9 mouse cellular contexts compared by ENCODE assay signal in the genomic region with DNA sequence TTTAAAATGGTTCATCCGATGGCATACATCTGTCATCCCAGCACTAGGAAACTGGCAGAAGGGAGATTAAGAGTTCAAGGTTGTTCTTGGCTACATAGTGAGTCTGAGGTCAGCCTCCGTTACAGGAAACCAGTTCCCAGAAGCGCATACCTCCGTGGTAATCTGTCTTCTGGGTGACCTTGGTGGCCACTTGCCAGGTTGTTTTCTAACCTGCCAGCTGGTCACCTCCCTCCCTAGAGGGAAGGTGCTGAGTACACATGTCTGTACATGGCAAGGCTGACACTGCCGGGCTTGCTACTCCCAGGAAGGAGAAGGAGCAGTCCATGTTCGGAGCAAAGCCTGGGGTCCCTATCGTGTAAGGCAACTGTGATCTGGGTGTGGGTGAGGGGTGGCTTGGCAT. TPM values are rescaled to one million over a fixed set of nuclear protein-coding genes. Genes with fewer than 3 reads are reported as not detected.
DNase-seq lines count a peak whose midpoint lies in the region; ATAC-seq lines count a peak whose summit lies in the region.
"Had no signal": no experiment of that assay in that cellular context is flagged by ENCODE, and none has a peak within 500 bp of the region (broad histone marks: within the 10 kb centered on the region; RNA-seq: fewer than 3 reads in every experiment).

No protein-coding gene starts in this region.

- no peak overlapping the region for H3K4me3 ChIP-seq in hindbrain, embryonic 10.5 days
- H3K4me3 ChIP-seq: limb, embryonic 13.5 days; neural tube, embryonic 12.5 days had no signal

- no peak for ATAC-seq in erythroid progenitor cell, adult 5-6 weeks (replicated peaks; ENCODE audit: low FRiP score, poor library complexity, severe bottlenecking)

- H3K4me1 ChIP-seq in hindbrain, embryonic 10.5 days (replicated peaks): peaks cover 11% of the 10 kb centered on the region
- H3K4me1 ChIP-seq: neural tube, embryonic 12.5 days had no signal

- DNase-seq in ovary, adult 18-20 months (ENCODE audit: low spot score): peak; percentile 48
- no peak for DNase-seq in ovary, postnatal 10 days (ENCODE audit: low spot score)
- peak; percentile 45 for DNase-seq in gastrocnemius, postnatal 10 days
- peak; percentile 52 for DNase-seq in kidney, postnatal 10 days
- DNase-seq in hindbrain, embryonic 10.5 days (ENCODE audit: low spot score): no peak
- no peak for DNase-seq in thymus, adult 18-20 months

- H3K27ac ChIP-seq in hindbrain, embryonic 10.5 days: no peak overlapping the region
- H3K27ac ChIP-seq: limb, embryonic 13.5 days; neural tube, embryonic 12.5 days had no signal

- 79% methylated on average over 7 of the region's 7 CpGs for WGBS in hindbrain, embryonic 10.5 days

- H3K9me3 ChIP-seq in hindbrain, embryonic 10.5 days: no peaks in the 10 kb centered on the region
- H3K9me3 ChIP-seq: limb, embryonic 13.5 days; neural tube, embryonic 12.5 days had no signal

- H3K27me3 ChIP-seq in hindbrain, embryonic 10.5 days (ENCODE audit: insufficient read depth, poor library complexity, severe bottlenecking): peaks cover 6% of the 10 kb centered on the region; the same call in 1 of the 2 replicates

- H3K36me3 ChIP-seq in hindbrain, embryonic 10.5 days: no peaks in the 10 kb centered on the region
- H3K36me3 ChIP-seq: limb, embryonic 13.5 days; neural tube, embryonic 12.5 days had no signal

RNA-seq across cellular contexts. Expression of a gene that starts 16.6 kb away (rescaled TPM):
- total RNA-seq in gastrocnemius, postnatal 10 days (2021): not detected
- not detected in 2 replicates for polyA plus RNA-seq in hindbrain, embryonic 10.5 days (2016; fragmentation: Nextera tagmentation; extraction: Ambion mirVana)
- 2.2 TPM in 1 of 2 replicates, not detected in the other for total RNA-seq in erythroid progenitor cell, adult 5-6 weeks (2015; ENCODE audit: low replicate concordance)
- total RNA-seq in erythroid progenitor cell, adult 5-6 weeks (2017; ENCODE audit: low replicate concordance): not detected in 2 replicates
- polyA plus RNA-seq: neural tube, embryonic 12.5 days had no signal

RNA-seq across cellular contexts. Expression of a gene that starts 40.3 kb away (rescaled TPM):
- total RNA-seq in gastrocnemius, postnatal 10 days (2021): under 1 TPM in 1 of 2 experiments, not detected in 1; 0.09 TPM
- 0.07 and 0.31 TPM in 2 replicates for polyA plus RNA-seq in hindbrain, embryonic 10.5 days (2016; fragmentation: Nextera tagmentation; extraction: Ambion mirVana)
- not detected in 2 replicates for total RNA-seq in erythroid progenitor cell, adult 5-6 weeks (2015; ENCODE audit: low replicate concordance)
- total RNA-seq in erythroid progenitor cell, adult 5-6 weeks (2017; ENCODE audit: low replicate concordance): not detected in 2 replicates

Comparison
In these comparisons a context has a peak if more than half of its experiments do, and no peak if none do; other contexts are left out.
1. DNase-seq: peak in ovary, adult 18-20 months (single experiment), gastrocnemius, postnatal 10 days (single experiment) and kidney, postnatal 10 days (single experiment); none in ovary, postnatal 10 days (single experiment), hindbrain, embryonic 10.5 days (single experiment) and thymus, adult 18-20 months (0 of 2).